Mouse (Mus musculus): ENCODE results near the gene Trmt10c. TPM values are rescaled to one million over a fixed set of nuclear protein-coding genes. Genes with fewer than 3 reads are reported as not detected.
A peak's percentile ranks its signal among the peaks of the same experiment; 100 is the strongest.

Gene Trmt10c
- polyA plus RNA-seq, 1 experiment from 2014 or later, result 18.2 TPM

GRCm38 (mm10) chr16:56029661-56030082 is 7.9 kb downstream of the Trmt10c start, which contains the start of gene Pcnp:
Gene Pcnp, minus strand, starts transcription at chr16:56029739.
- peaks cover 16% of the 10 kb centered on the region; the same call in 1 of the 2 replicates for H3K36me3 ChIP-seq (replicated peaks)
- ATAC-seq (replicated peaks), result peak; percentile 100
- peak within 1 kb of the TSS; percentile 99 for H3K9ac ChIP-seq
- peak within 1 kb of the TSS; percentile 99 for H3K4me3 ChIP-seq
- H3K27me3 ChIP-seq (replicated peaks), result no peaks in the 10 kb centered on the region
- WGBS, result under 1% methylated on average over 39 of the region's 39 CpGs
- H3K27ac ChIP-seq, result peak within 1 kb of the TSS; percentile 96
- peaks cover 30% of the 10 kb centered on the region for H3K4me1 ChIP-seq
- H3K4me2 ChIP-seq, result peak within 1 kb of the TSS; percentile 71
- H3K9me3 ChIP-seq, result no peaks in the 10 kb centered on the region

- Histone ChIP-seq H3K27ac (peak overlapping the region; percentile 96), H3K4me2 (peak overlapping the region; percentile 71), H3K36me3 (replicated peaks) (peaks cover 14% of the 10 kb centered on the region; the same call in 1 of the 2 replicates), H3K4me3 (peak overlapping the region; percentile 99), H3K9me3 (no peaks in the 10 kb centered on the region), H3K4me1 (peaks cover 30% of the 10 kb centered on the region), H3K27me3 (replicated peaks) (no peaks in the 10 kb centered on the region), H3K9ac (peak overlapping the region; percentile 99)
- under 1% methylated on average over 62 of the region's 62 CpGs for WGBS
- peak; percentile 90 for ATAC-seq (replicated peaks)
Observed at GRCm38 (mm10) chr16:56028722-56029551, 8.7 kb downstream of the Trmt10c start.

GRCm38 (mm10) chr16:56027854-56028629 is 9.6 kb downstream of the Trmt10c start:
- Histone ChIP-seq H3K36me3 (replicated peaks) (peaks cover 8% of the 10 kb centered on the region; the same call in 1 of the 2 replicates), H3K27ac (no peak overlapping the region), H3K9ac (peak overlapping the region; percentile 99; the same call in 1 of the 2 replicates), H3K4me3 (peak overlapping the region; percentile 99), H3K4me1 (peaks cover 30% of the 10 kb centered on the region), H3K9me3 (no peaks in the 10 kb centered on the region), H3K27me3 (replicated peaks) (no peaks in the 10 kb centered on the region), H3K4me2 (peak overlapping the region; percentile 71)
- WGBS, result 49% methylated on average over 12 of the region's 12 CpGs
- ATAC-seq (replicated peaks), result no peak

GRCm38 (mm10) chr16:56019660-56020059 is 18.0 kb downstream of the Trmt10c start:
- peaks cover 30% of the 10 kb centered on the region for H3K36me3 ChIP-seq (replicated peaks)

GRCm38 (mm10) chr16:56014076-56014475 is 23.5 kb downstream of the Trmt10c start:
- WGBS, result 81% methylated on average over 7 of the region's 7 CpGs
- Histone ChIP-seq H3K9me3 (no peaks in the 10 kb centered on the region), H3K4me2 (no peak overlapping the region), H3K4me3 (no peak overlapping the region), H3K27ac (no peak overlapping the region), H3K9ac (no peak overlapping the region), H3K27me3 (replicated peaks) (no peaks in the 10 kb centered on the region), H3K4me1 (no peaks in the 10 kb centered on the region), H3K36me3 (replicated peaks) (peaks cover 18% of the 10 kb centered on the region)
- no peak for ATAC-seq (replicated peaks)

More at GRCm38 (mm10) chr16:56019660-56020059, 18.0 kb downstream of the Trmt10c start:
- H3K9me3 ChIP-seq, result no peaks in the 10 kb centered on the region
- H3K27me3 ChIP-seq (replicated peaks), result no peaks in the 10 kb centered on the region
- no peaks in the 10 kb centered on the region for H3K4me1 ChIP-seq
- no peak overlapping the region for H3K27ac ChIP-seq
- H3K4me2 ChIP-seq, result no peak overlapping the region
- no peak for ATAC-seq (replicated peaks)
- H3K4me3 ChIP-seq, result no peak overlapping the region
- 98% methylated on average over 7 of the region's 7 CpGs for WGBS
- no peak overlapping the region for H3K9ac ChIP-seq

- peaks cover 10% of the 10 kb centered on the region for H3K36me3 ChIP-seq (replicated peaks)
- 92% methylated on average over 10 of the region's 10 CpGs for WGBS
- no peak; the same call in 1 of the 2 replicates for ATAC-seq (replicated peaks)
Observed at GRCm38 (mm10) chr16:56012789-56013743, 24.6 kb downstream of the Trmt10c start.

GRCm38 (mm10) chr16:56008862-56009261 is 28.8 kb downstream of the Trmt10c start:
- Histone ChIP-seq H3K9ac (no peak overlapping the region), H3K9me3 (no peaks in the 10 kb centered on the region), H3K4me1 (no peaks in the 10 kb centered on the region), H3K4me3 (no peak overlapping the region), H3K27ac (no peak overlapping the region), H3K36me3 (replicated peaks) (peaks cover 24% of the 10 kb centered on the region), H3K4me2 (no peak overlapping the region), H3K27me3 (replicated peaks) (no peaks in the 10 kb centered on the region)
- no peak for ATAC-seq (replicated peaks)
- WGBS, result 98% methylated on average over 1 of the region's 1 CpGs

More at GRCm38 (mm10) chr16:56012789-56013743, 24.6 kb downstream of the Trmt10c start:
- no peak overlapping the region for H3K4me2 ChIP-seq
- H3K9ac ChIP-seq, result no peak overlapping the region
- no peaks in the 10 kb centered on the region for H3K27me3 ChIP-seq (replicated peaks)
- H3K27ac ChIP-seq, result no peak overlapping the region
- no peak overlapping the region for H3K4me3 ChIP-seq
- H3K4me1 ChIP-seq, result no peaks in the 10 kb centered on the region
- H3K9me3 ChIP-seq, result no peaks in the 10 kb centered on the region

- H3K27me3 ChIP-seq (replicated peaks), result no peaks in the 10 kb centered on the region
- no peaks in the 10 kb centered on the region for H3K4me1 ChIP-seq
- no peak overlapping the region for H3K27ac ChIP-seq
- no peak overlapping the region for H3K4me3 ChIP-seq
- H3K36me3 ChIP-seq (replicated peaks), result peaks cover 31% of the 10 kb centered on the region
- ATAC-seq (replicated peaks), result no peak
- 97% methylated on average over 11 of the region's 11 CpGs for WGBS
- H3K4me2 ChIP-seq, result no peak overlapping the region
- H3K9ac ChIP-seq, result no peak overlapping the region
- no peaks in the 10 kb centered on the region for H3K9me3 ChIP-seq
Observed at GRCm38 (mm10) chr16:56006798-56007197, 30.8 kb downstream of the Trmt10c start.

- WGBS, result 94% methylated on average over 2 of the region's 2 CpGs
- Histone ChIP-seq H3K36me3 (replicated peaks) (peaks cover 10% of the 10 kb centered on the region; the same call in 1 of the 2 replicates), H3K4me1 (no peaks in the 10 kb centered on the region), H3K9ac (no peak overlapping the region), H3K27me3 (replicated peaks) (no peaks in the 10 kb centered on the region), H3K9me3 (no peaks in the 10 kb centered on the region), H3K4me3 (no peak overlapping the region), H3K4me2 (no peak overlapping the region), H3K27ac (no peak overlapping the region)
- ATAC-seq (replicated peaks), result no peak
Observed at GRCm38 (mm10) chr16:55994235-55994634, 43.4 kb downstream of the Trmt10c start.

- no peaks in the 10 kb centered on the region for H3K27me3 ChIP-seq (replicated peaks)
- no peak overlapping the region for H3K4me2 ChIP-seq
- WGBS, result 95% methylated on average over 4 of the region's 4 CpGs
- no peak overlapping the region for H3K4me3 ChIP-seq
- 0 out of 2 replicates have a peak, but pooled peaks cover 18% of the 10 kb centered on the region for H3K36me3 ChIP-seq (replicated peaks)
- H3K27ac ChIP-seq, result no peak overlapping the region
- H3K9ac ChIP-seq, result no peak overlapping the region
- ATAC-seq (replicated peaks), result no peak
- no peaks in the 10 kb centered on the region for H3K9me3 ChIP-seq
- H3K4me1 ChIP-seq, result no peaks in the 10 kb centered on the region
Observed at GRCm38 (mm10) chr16:55990311-55990710, 47.3 kb downstream of the Trmt10c start.

GRCm38 (mm10) chr16:55986001-55986400 is 51.6 kb downstream of the Trmt10c start:
- WGBS, result 94% methylated on average over 3 of the region's 3 CpGs
- H3K27ac ChIP-seq, result no peak overlapping the region
- no peaks in the 10 kb centered on the region for H3K4me1 ChIP-seq
- no peaks in the 10 kb centered on the region for H3K27me3 ChIP-seq (replicated peaks)
- no peak overlapping the region for H3K4me3 ChIP-seq
- H3K4me2 ChIP-seq, result no peak overlapping the region
- ATAC-seq (replicated peaks), result no peak
- H3K36me3 ChIP-seq (replicated peaks), result peaks cover 23% of the 10 kb centered on the region; the same call in 1 of the 2 replicates
- H3K9me3 ChIP-seq, result no peaks in the 10 kb centered on the region
- H3K9ac ChIP-seq, result no peak overlapping the region
